Mouse (Mus musculus): ENCODE measurements around the gene Fgb. TPM values are rescaled to one million over a fixed set of nuclear protein-coding genes. Genes with fewer than 3 reads are reported as not detected.

Gene Fgb
- not detected in 2 replicates for total RNA-seq (2014; fragmentation: Nextera tagmentation)
- total RNA-seq (2017) = not detected in 2 replicates

GRCm38 (mm10) chr3:83049680-83050079 is at the start of gene Fgb:
Fgb (minus strand) TSS chr3:83049863.
- ATAC-seq (replicated peaks; ENCODE audit: low FRiP score, low TSS enrichment, poor library complexity, severe bottlenecking) = no peak

- no peak for ATAC-seq (replicated peaks; ENCODE audit: low FRiP score, low TSS enrichment, poor library complexity, severe bottlenecking)
Observed at GRCm38 (mm10) chr3:83099139-83099538, 49.5 kb upstream of the Fgb start.

GRCm38 (mm10) chr3:83098546-83099034 is 48.9 kb upstream of the Fgb start:
- no peak for ATAC-seq (replicated peaks; ENCODE audit: low FRiP score, low TSS enrichment, poor library complexity, severe bottlenecking)

GRCm38 (mm10) chr3:83097586-83097985 is 47.9 kb upstream of the Fgb start:
- no peak for ATAC-seq (replicated peaks; ENCODE audit: low FRiP score, low TSS enrichment, poor library complexity, severe bottlenecking)

- peak; percentile 95 for ATAC-seq (replicated peaks; ENCODE audit: low FRiP score, low TSS enrichment, poor library complexity, severe bottlenecking)
Observed at GRCm38 (mm10) chr3:83080567-83081055, 30.9 kb upstream of the Fgb start.

GRCm38 (mm10) chr3:83076563-83076962 is 26.9 kb upstream of the Fgb start:
- ATAC-seq (replicated peaks; ENCODE audit: low FRiP score, low TSS enrichment, poor library complexity, severe bottlenecking) = no peak

GRCm38 (mm10) chr3:83070231-83070630 is 20.6 kb upstream of the Fgb start:
- no peak for ATAC-seq (replicated peaks; ENCODE audit: low FRiP score, low TSS enrichment, poor library complexity, severe bottlenecking)

GRCm38 (mm10) chr3:83068869-83069268 is 19.2 kb upstream of the Fgb start:
- no peak for ATAC-seq (replicated peaks; ENCODE audit: low FRiP score, low TSS enrichment, poor library complexity, severe bottlenecking)

GRCm38 (mm10) chr3:83067920-83068319 is 18.3 kb upstream of the Fgb start:
- ATAC-seq (replicated peaks; ENCODE audit: low FRiP score, low TSS enrichment, poor library complexity, severe bottlenecking) = no peak

GRCm38 (mm10) chr3:83057046-83057445 is 7.4 kb upstream of the Fgb start:
- no peak for ATAC-seq (replicated peaks; ENCODE audit: low FRiP score, low TSS enrichment, poor library complexity, severe bottlenecking)

GRCm38 (mm10) chr3:83055281-83056038 is 5.8 kb upstream of the Fgb start, which contains the start of gene Plrg1:
Plrg1 (plus strand) TSS chr3:83055522.
- peak; percentile 96 for ATAC-seq (replicated peaks; ENCODE audit: low FRiP score, low TSS enrichment, poor library complexity, severe bottlenecking)

GRCm38 (mm10) chr3:83054759-83055158 is 5.1 kb upstream of the Fgb start:
- no peak for ATAC-seq (replicated peaks; ENCODE audit: low FRiP score, low TSS enrichment, poor library complexity, severe bottlenecking)

- ATAC-seq (replicated peaks; ENCODE audit: low FRiP score, low TSS enrichment, poor library complexity, severe bottlenecking) = 0 out of 2 replicates have a peak, but pooled peaks have one; percentile 38
Observed at GRCm38 (mm10) chr3:83053758-83054157, 4.1 kb upstream of the Fgb start.

- ATAC-seq (replicated peaks; ENCODE audit: low FRiP score, low TSS enrichment, poor library complexity, severe bottlenecking) = no peak
Observed at GRCm38 (mm10) chr3:83053126-83053525, 3.5 kb upstream of the Fgb start.

- ATAC-seq (replicated peaks; ENCODE audit: low FRiP score, low TSS enrichment, poor library complexity, severe bottlenecking) = no peak
Observed at GRCm38 (mm10) chr3:83052102-83052501, 2.4 kb upstream of the Fgb start.

- no peak for ATAC-seq (replicated peaks; ENCODE audit: low FRiP score, low TSS enrichment, poor library complexity, severe bottlenecking)
Observed at GRCm38 (mm10) chr3:83050661-83051060, 998 bp upstream of the Fgb start.

GRCm38 (mm10) chr3:83046649-83047048 is 3.0 kb downstream of the Fgb start:
- no peak for ATAC-seq (replicated peaks; ENCODE audit: low FRiP score, low TSS enrichment, poor library complexity, severe bottlenecking)

GRCm38 (mm10) chr3:83042451-83042850 is 7.2 kb downstream of the Fgb start:
- ATAC-seq (replicated peaks; ENCODE audit: low FRiP score, low TSS enrichment, poor library complexity, severe bottlenecking) = no peak

- no peak for ATAC-seq (replicated peaks; ENCODE audit: low FRiP score, low TSS enrichment, poor library complexity, severe bottlenecking)
Observed at GRCm38 (mm10) chr3:83039666-83040065, 10.0 kb downstream of the Fgb start.

- no peak for ATAC-seq (replicated peaks; ENCODE audit: low FRiP score, low TSS enrichment, poor library complexity, severe bottlenecking)
Observed at GRCm38 (mm10) chr3:83038865-83039264, 10.8 kb downstream of the Fgb start.

GRCm38 (mm10) chr3:83033801-83034200 is 15.9 kb downstream of the Fgb start:
- no peak for ATAC-seq (replicated peaks; ENCODE audit: low FRiP score, low TSS enrichment, poor library complexity, severe bottlenecking)
